Mouse (Mus musculus) heart, embryonic 13.5 days (tissue): ENCODE results near the gene Frmd4b. TPM values are rescaled to one million over a fixed set of nuclear protein-coding genes. Genes with fewer than 3 reads are reported as not detected.

Experiments used
- ATAC-seq: fragments of 200-750 bp; cut with Nextera tagmentation; 2 replicates; pipeline ENCODE4 v1.8.0; 2017; ENCODE audit warnings: moderate TSS enrichment; ENCODE audit not compliant: insufficient number of reproducible peaks, low FRiP score, low TSS enrichment; ENCODE audit errors: extremely low read depth
- H3K27ac ChIP-seq: fragments of 300-500 bp; sonication (generic); replicated peaks from 2 replicates; pipeline ENCODE4 v1.5.1; 2015; ENCODE audit warnings: moderate library complexity, mild to moderate bottlenecking, inconsistent platforms
- H3K27me3 ChIP-seq: fragments of 300-500 bp; sonication (generic); replicated peaks from 2 replicates; pipeline ENCODE4 v1.6.1; 2015; ENCODE audit warnings: mild to moderate bottlenecking, inconsistent platforms
- H3K36me3 ChIP-seq: fragments of 300-500 bp; sonication (generic); 2 replicates; pipeline ENCODE4 v1.6.1; 2015; ENCODE audit warnings: mild to moderate bottlenecking, inconsistent platforms
- H3K4me1 ChIP-seq: fragments of 300-500 bp; sonication (generic); 2 replicates; pipeline ENCODE4 v1.6.1; 2015; ENCODE audit warnings: inconsistent platforms
- H3K4me2 ChIP-seq: fragments of 300-500 bp; sonication (generic); 2 replicates; pipeline ENCODE4 v1.6.1; 2015; ENCODE audit warnings: inconsistent platforms, mild to moderate bottlenecking, moderate library complexity
- H3K4me3 ChIP-seq: fragments of 300-500 bp; sonication (generic); 2 replicates; pipeline ENCODE4 v1.5.1; 2015; ENCODE audit warnings: moderate library complexity, mild to moderate bottlenecking, inconsistent platforms
- H3K9ac ChIP-seq: fragments of 300-500 bp; sonication (generic); 2 replicates; pipeline ENCODE4 v1.6.1; 2015; ENCODE audit warnings: inconsistent platforms, mild to moderate bottlenecking, moderate library complexity
- H3K9me3 ChIP-seq: fragments of 300-500 bp; sonication (generic); 2 replicates; pipeline ENCODE4 v1.6.1; 2016; ENCODE audit warnings: inconsistent platforms
- WGBS: fragments of 180-500 bp; shearing (Covaris S2); methylation state at CpG from one replicate; pipeline ENCODE4 v1.1.7; 2015; ENCODE audit warnings: mixed read lengths; 5-methylcytosine and 5-hydroxymethylcytosine counted together
- polyA plus RNA-seq: library from polyadenylated mRNA; unstranded; fragments of >200 nt; fragmentation: Nextera tagmentation; extraction: Ambion mirVana; gene quantifications from 2 replicates; pipeline ENCODE4 v1.2.1, GENCODE M21; 2015

Gene Frmd4b
- polyA plus RNA-seq, 1 experiment from 2014 or later, result 14.6 TPM

DNA sequence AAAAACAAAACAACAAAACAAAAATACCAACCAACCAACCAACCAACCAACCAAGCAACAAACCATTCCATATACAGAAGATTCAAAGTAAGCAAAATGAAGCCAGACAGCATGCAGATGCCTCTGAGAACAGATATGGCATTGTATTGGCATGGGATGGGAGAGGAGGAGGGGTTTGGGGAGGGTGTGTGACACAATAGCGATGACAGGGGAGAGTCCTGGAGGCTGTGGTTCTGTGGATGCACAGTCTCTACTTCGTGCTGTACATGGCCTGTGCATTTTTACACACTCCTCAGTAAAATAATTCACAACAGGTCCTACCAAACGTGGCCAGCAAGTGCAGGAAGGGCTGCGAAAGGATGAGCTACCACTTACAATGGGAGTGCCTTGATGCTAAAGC is 278.5 kb downstream of the Frmd4b start:
- no peak overlapping the region for H3K9ac ChIP-seq
- H3K9me3 ChIP-seq, result no peaks in the 10 kb centered on the region
- H3K4me3 ChIP-seq, result no peak overlapping the region
- WGBS, result 48% methylated on average over 4 of the region's 4 CpGs
- H3K4me2 ChIP-seq, result no peak overlapping the region
- no peaks in the 10 kb centered on the region for H3K27me3 ChIP-seq
- ATAC-seq, result no peak
- H3K4me1 ChIP-seq, result peaks cover 31% of the 10 kb centered on the region
- 0 out of 2 replicates have a peak, but pooled peaks cover 11% of the 10 kb centered on the region for H3K36me3 ChIP-seq
- H3K27ac ChIP-seq, result no peak overlapping the region

DNA sequence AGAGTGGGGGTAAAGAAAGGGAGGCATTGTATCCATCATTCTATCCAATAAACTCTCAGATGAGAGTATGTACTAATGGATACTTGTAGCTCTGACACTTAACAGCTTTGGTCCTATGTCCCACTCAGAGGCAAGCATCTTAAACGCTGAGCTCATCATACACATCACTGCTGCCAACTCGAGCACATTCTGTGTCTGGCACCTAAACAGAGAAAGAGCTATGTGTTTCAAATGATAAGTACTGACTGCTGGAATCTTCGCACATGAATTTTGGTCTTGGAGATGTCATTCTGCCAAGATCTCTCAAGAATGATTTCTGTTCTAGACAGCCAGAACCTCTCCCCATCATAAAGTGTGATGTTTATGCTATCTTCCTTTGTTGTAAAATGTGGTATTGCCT is 284.0 kb downstream of the Frmd4b start:
- WGBS, result 52% methylated on average over 3 of the region's 3 CpGs

DNA sequence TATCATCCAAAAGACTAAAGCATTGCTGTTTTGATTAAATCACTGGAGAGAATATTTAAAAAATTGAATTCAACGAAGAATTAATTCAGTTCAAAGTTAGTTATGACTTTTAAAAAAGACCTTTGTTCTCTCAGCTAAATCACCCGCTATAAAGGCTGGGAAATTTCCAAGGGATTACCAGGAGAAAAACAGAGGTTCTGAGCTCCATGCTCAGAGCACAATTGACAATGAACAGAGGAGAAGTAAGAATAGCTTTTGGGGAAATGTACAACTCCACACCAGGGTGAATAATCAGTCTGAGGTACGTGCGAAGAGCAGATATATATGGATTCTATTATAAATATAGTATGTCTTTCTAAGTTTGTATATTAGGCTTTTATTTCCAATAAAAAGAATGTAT is 293.4 kb downstream of the Frmd4b start:
- Histone ChIP-seq H3K9ac (no peak overlapping the region), H3K4me2 (no peak overlapping the region), H3K4me3 (no peak overlapping the region), H3K9me3 (no peaks in the 10 kb centered on the region), H3K4me1 (peaks cover 25% of the 10 kb centered on the region), H3K36me3 (peaks cover 57% of the 10 kb centered on the region), H3K27ac (no peak overlapping the region), H3K27me3 (no peaks in the 10 kb centered on the region)
- WGBS, result 86% methylated on average over 4 of the region's 4 CpGs
- ATAC-seq, result no peak

More for the DNA sequence above, 284.0 kb downstream of the Frmd4b start:
- Histone ChIP-seq H3K36me3 (peaks cover 13% of the 10 kb centered on the region), H3K4me3 (no peak overlapping the region), H3K4me1 (no peaks in the 10 kb centered on the region), H3K27ac (no peak overlapping the region), H3K9ac (no peak overlapping the region), H3K27me3 (no peaks in the 10 kb centered on the region), H3K9me3 (no peaks in the 10 kb centered on the region), H3K4me2 (no peak overlapping the region)
- no peak for ATAC-seq

DNA sequence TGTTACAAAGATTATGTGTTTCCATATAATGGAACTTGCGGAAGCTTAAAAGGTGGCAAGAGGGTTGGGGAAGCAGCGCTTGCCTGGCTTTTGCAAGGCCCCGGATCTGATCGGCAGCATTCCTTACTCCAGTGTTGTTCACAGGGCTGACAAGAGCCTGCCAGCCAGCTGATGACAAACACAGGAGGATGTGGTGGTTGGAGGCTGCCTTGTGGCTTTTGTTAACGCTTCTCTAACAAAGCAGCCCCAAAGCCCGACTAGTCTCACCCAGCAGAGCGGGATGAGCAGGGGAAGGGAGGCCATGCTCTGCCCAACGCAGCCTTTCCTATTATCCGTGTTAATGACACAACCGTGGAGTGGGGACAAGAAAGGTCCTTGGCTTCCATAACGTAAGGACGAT is 295.2 kb downstream of the Frmd4b start:
- H3K36me3 ChIP-seq, result peaks cover 47% of the 10 kb centered on the region
- WGBS, result 58% methylated on average over 12 of the region's 12 CpGs
- no peak overlapping the region for H3K9ac ChIP-seq
- no peak overlapping the region for H3K4me2 ChIP-seq
- no peak overlapping the region for H3K4me3 ChIP-seq
- no peak for ATAC-seq
- no peaks in the 10 kb centered on the region for H3K27me3 ChIP-seq
- no peaks in the 10 kb centered on the region for H3K9me3 ChIP-seq
- H3K27ac ChIP-seq, result peak overlapping the region; percentile 70; the same call in 1 of the 2 replicates
- H3K4me1 ChIP-seq, result peaks cover 25% of the 10 kb centered on the region

DNA sequence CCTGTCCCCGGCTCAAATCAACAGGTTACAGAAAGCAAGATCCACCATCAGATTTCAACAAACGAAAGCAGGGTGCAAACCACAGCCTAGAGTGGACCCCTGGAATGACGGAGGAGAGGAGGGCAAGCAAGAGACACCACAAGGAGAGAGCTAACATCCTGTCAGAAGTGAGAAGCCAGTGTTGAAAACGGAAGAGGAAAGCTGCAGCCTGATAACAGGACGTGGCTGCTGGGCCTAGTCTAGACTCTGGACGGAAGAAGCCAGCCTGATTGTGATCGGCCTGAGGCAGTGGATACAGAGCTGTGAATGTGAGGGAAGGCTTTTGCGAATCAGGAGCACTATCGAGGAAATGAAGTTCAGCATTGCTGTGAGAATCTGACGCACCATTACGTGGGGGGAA is 296.2 kb downstream of the Frmd4b start:
- H3K4me2 ChIP-seq, result 0 out of 2 replicates have a peak overlapping the region, but pooled peaks have one; percentile 18
- no peaks in the 10 kb centered on the region for H3K27me3 ChIP-seq
- WGBS, result 29% methylated on average over 11 of the region's 11 CpGs
- H3K4me1 ChIP-seq, result peaks cover 29% of the 10 kb centered on the region
- no peak overlapping the region for H3K4me3 ChIP-seq
- no peaks in the 10 kb centered on the region for H3K9me3 ChIP-seq
- H3K36me3 ChIP-seq, result peaks cover 37% of the 10 kb centered on the region
- H3K27ac ChIP-seq, result peak overlapping the region; percentile 70
- H3K9ac ChIP-seq, result peak overlapping the region; percentile 37; the same call in 1 of the 2 replicates
- ATAC-seq, result no peak

DNA sequence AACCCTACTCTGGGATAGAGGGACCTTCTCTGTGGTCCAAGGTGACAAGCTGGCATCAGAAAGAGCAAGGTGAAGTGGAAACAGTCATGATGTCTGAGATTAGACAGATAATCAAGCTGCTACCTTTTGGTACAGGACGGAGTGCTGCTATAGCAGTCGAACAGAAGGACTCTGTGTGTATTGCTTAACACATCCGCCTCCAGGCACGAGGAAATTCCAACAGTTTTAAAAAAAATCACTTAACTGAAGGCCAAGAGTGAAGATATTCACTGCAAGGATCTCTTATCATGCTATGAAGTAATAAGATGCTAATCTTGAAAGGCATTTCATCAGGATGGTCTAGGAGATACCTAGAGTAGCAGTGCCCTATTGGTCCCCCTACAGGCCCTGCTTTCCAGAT is 298.3 kb downstream of the Frmd4b start:
- H3K4me2 ChIP-seq, result no peak overlapping the region
- peaks cover 18% of the 10 kb centered on the region for H3K36me3 ChIP-seq
- peaks cover 33% of the 10 kb centered on the region for H3K4me1 ChIP-seq
- no peak overlapping the region for H3K27ac ChIP-seq
- no peak for ATAC-seq
- no peak overlapping the region for H3K4me3 ChIP-seq
- no peaks in the 10 kb centered on the region for H3K9me3 ChIP-seq
- no peaks in the 10 kb centered on the region for H3K27me3 ChIP-seq
- H3K9ac ChIP-seq, result no peak overlapping the region
- WGBS, result 66% methylated on average over 4 of the region's 4 CpGs

DNA sequence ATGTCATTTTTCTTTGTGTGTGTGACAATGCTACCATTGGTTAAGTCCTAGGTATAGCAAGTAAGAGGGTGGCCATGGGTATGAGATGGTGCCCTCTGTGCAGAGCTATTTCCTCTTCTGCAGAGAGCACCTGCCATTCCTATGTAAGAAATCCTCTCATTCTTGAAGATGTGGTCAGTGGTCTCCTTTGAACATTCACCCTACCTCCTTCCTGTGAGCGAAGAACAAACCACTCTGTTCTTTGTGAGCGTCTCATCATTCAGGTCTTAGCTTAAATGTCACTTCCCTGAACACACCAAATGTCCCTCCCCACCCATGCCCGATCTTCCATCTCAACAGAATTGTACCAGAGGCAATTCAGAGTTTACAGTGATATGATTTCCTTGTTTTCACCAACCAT is 299.4 kb downstream of the Frmd4b start:
- Histone ChIP-seq H3K36me3 (peaks cover 10% of the 10 kb centered on the region), H3K9me3 (no peaks in the 10 kb centered on the region), H3K4me2 (no peak overlapping the region), H3K27me3 (no peaks in the 10 kb centered on the region), H3K4me1 (peaks cover 42% of the 10 kb centered on the region), H3K27ac (no peak overlapping the region), H3K4me3 (no peak overlapping the region), H3K9ac (no peak overlapping the region)
- WGBS, result 80% methylated on average over 3 of the region's 3 CpGs
- no peak for ATAC-seq

DNA sequence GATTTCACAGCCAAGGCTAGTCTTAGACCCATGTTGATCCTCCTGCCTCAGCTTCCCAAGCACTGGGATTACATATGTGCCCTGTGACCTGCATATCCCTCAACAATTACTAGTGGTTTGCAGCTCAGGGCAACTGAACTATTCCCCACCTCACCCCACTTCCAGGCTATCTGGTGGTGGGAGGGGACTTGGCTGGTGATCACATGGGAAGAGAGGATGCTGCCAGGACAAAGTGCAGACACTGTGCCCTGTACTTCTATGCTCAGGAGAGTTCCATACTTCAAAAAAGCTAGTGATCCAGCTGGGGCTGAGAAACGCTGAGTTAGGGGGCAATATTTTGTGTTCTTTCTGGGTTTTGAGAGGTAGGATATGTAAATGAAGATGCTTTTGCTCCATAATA is 300.6 kb downstream of the Frmd4b start:
- peaks cover 43% of the 10 kb centered on the region for H3K4me1 ChIP-seq
- 72% methylated on average over 1 of the region's 1 CpGs for WGBS
- H3K4me2 ChIP-seq, result no peak overlapping the region
- no peaks in the 10 kb centered on the region for H3K9me3 ChIP-seq
- H3K36me3 ChIP-seq, result 0 out of 2 replicates have a peak, but pooled peaks cover under 1% of the 10 kb centered on the region
- H3K27ac ChIP-seq, result no peak overlapping the region
- no peak overlapping the region for H3K9ac ChIP-seq
- no peaks in the 10 kb centered on the region for H3K27me3 ChIP-seq
- ATAC-seq, result no peak
- H3K4me3 ChIP-seq, result no peak overlapping the region

DNA sequence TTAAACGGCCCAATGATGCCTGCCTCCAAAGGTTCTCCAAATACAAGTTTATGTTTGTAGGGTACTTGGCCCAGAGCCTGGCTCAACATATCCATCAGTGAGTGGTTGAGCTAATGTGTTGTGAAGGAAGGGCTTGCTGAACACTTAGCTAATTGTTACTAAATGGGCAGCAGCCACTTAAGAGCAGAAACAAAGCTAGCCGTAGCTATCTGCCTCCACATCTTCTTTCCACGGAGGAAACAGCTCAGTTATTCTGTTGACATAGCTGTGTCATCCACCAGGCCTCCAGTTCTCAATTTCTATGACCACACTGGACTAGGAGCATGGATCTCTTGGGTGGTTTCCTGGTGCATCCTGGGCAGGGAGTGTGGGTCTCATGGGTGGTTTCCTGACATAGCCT is 302.0 kb downstream of the Frmd4b start:
- H3K4me1 ChIP-seq, result peaks cover 44% of the 10 kb centered on the region
- ATAC-seq, result no peak
- no peaks in the 10 kb centered on the region for H3K36me3 ChIP-seq
- WGBS, result 32% methylated on average over 3 of the region's 3 CpGs
- no peak overlapping the region for H3K4me3 ChIP-seq
- H3K27ac ChIP-seq, result no peak overlapping the region
- H3K9me3 ChIP-seq, result no peaks in the 10 kb centered on the region
- H3K27me3 ChIP-seq, result no peaks in the 10 kb centered on the region
- no peak overlapping the region for H3K4me2 ChIP-seq
- H3K9ac ChIP-seq, result no peak overlapping the region

DNA sequence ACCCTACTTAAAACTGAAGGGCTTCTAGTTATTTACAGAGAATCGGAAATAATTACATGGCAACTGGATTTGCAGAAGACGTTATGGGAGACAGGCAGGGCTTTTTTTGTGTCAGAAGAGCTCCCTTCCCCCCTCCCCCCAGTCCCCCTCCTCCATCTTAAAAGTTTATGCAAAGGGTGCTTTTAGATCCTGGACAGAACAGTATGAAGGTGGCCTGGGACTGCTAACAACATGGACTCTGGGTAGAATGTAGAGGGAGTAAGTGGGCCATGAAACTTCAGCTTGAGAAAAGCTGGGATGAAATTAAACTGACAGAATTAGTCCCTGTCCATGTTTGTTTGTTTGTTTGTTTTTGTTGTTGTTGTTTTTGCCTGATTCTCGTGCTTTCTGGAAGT is 304.8 kb downstream of the Frmd4b start:
- Histone ChIP-seq H3K9ac (peak overlapping the region; percentile 84), H3K4me2 (peak overlapping the region; percentile 96), H3K4me3 (peak overlapping the region; percentile 67), H3K27me3 (no peaks in the 10 kb centered on the region), H3K36me3 (peaks cover 12% of the 10 kb centered on the region), H3K4me1 (peaks cover 52% of the 10 kb centered on the region), H3K9me3 (no peaks in the 10 kb centered on the region), H3K27ac (peak overlapping the region; percentile 88)
- ATAC-seq, result no peak
- 11% methylated on average over 3 of the region's 3 CpGs for WGBS

DNA sequence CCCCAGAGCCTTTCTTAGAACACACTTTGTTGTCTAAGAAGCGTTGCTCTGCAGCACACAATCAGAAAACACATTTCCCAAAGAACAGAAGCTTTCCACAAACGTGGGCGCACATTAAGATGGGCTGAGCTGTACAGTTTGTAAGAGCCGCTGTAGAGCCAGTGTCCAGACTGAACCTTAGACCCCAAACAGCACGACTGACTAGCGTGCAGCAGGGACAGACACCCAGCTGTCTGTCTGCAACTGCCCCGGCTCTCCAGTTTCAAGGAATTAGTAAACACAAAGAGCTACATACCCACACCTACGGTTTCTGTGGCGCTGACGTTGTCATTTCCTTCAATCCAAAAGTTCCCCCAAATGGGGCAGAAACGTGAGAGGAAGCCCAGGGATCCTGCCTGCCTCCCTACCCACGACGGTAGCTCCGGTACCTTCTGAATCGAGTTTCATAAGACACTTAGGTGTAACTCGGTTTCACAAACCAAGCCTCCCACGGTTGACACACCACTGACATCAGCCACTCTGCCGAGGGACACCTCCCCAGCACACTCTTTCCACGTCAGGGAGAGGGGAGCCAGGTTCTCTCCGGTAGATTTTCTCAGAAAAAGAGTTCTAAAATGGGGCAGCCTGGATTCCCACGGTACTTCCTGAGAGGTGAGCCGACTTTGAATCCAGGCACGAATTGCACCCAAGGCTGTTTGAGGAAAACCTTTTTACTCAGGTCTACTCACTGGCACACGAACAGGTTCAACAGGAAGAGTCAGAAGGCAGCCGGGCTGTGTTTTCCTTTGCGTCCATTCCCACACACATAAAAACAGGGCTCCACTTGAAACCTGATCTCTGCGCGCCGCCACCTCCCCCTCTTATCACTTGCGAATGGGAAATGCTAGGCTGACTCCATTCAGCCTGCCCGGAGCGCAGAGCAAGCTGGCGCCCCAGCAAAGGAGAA is 305.5 kb downstream of the Frmd4b start:
- Histone ChIP-seq H3K9me3 (no peaks in the 10 kb centered on the region), H3K4me3 (peak overlapping the region; percentile 67), H3K9ac (peak overlapping the region; percentile 84), H3K4me1 (peaks cover 52% of the 10 kb centered on the region), H3K27ac (peak overlapping the region; percentile 88), H3K4me2 (peak overlapping the region; percentile 96), H3K36me3 (peaks cover 17% of the 10 kb centered on the region), H3K27me3 (no peaks in the 10 kb centered on the region)
- WGBS, result 1% methylated on average over 33 of the region's 33 CpGs
- ATAC-seq, result no peak; the same call in 1 of the 2 replicates
